Mouse (Mus musculus): Measurements from ENCODE around the gene Exoc3l4.

DNA sequence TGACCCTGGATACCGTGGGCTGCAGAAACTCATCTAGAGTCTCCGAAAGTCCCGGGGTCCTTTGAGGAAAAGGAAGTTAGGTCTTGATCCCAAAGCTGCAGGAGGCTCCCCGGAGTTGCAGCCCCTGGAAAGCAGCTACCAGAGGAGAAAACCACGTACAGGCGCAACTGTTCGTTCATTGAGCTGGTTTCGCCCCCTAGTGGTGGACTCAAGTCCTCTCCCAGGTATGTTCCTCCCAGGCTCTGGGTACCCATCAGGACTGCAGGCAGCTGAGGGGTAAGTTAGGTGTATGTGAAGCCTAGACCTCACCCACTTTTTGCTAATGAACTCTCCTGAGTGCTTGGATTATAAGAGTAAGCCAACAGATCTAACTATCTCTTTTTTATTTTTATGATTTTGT is 52.7 kb downstream of the Exoc3l4 start:
- TF ChIP-seq POLR2A (IDR thresholded peaks at IDR 0.05; ENCODE audit: low read depth, low read length) (no peak), CTCF (IDR thresholded peaks at IDR 0.05; ENCODE audit: extremely low read depth, insufficient read depth, insufficient read length, insufficient replicate concordance) (peak; percentile 56; the same call in 1 of the 2 replicates)
